Mouse (Mus musculus) left cerebral cortex, adult 8-10 months (tissue): Measurements from ENCODE around the gene Wscd1. TPM values are rescaled to one million over a fixed set of nuclear protein-coding genes. Genes with fewer than 3 reads are reported as not detected.
"Not testable (repeated sequence)": the region's sequence is repeated elsewhere in the genome, so short reads cannot be mapped to it uniquely, and the experiment has no call there.

Experiments
- DNase-seq, 2 experiments: peaks; one replicate each; pipeline ENCODE4 v3.0.0; 2022; ENCODE audit warnings: low spot score in 2 of 2
- total RNA-seq, 4 experiments: library from RNA; stranded (reverse); gene quantifications; 2 replicates each; pipeline ENCODE4 v1.2.4; 2022

The Wscd1 gene
- total RNA-seq, 4 experiments from 2014 or later: 68.6 to 75.8 (median 73.9) TPM

DNA sequence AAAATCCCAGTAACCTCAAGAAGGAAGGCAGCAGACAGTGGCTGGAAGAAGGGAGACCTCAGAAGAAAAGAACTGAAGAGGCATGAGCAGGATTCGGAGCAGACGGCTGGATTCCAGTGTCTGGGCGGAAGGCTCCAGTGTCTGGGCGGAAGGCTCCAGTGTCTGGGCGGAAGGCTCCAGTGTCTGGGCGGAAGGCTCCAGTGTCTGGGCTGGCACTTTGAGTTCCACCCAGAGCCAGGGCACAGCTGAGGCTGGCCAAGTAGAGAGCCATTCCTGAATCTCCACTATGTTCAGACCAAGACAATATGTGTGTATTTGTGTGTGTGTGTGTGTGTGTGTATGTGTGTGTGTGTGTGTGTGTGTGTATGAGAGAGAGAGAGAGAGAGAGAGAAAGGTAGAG is 71.8 kb downstream of the Wscd1 start:
- DNase-seq: not testable (repeated sequence)

- no peak for DNase-seq
Observed at GRCm38 (mm10) chr11:71822031-71822430, 72.3 kb downstream of the Wscd1 start.

DNA sequence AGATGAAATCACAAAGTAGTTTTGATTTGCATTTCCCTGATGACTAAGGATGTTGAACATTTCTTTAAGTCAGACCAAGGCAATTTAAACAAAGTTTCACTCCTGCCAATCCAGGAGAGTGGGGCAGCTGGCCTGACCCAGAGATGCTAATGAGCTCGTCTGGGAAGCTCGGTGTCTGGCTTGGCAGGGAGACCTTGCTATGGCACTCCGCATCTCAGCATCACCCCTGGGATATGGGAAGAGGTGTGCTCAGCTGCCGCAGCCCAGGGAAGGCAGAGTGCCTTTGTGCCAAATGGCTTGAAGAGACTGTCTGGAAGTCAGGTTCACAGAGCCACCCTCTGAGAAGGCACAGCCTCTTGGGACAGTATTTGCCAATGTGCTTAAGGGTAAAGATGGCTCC is 75.3 kb downstream of the Wscd1 start:
- DNase-seq: no peak
